Mouse (Mus musculus): Measurements from ENCODE around the gene Cd276.

Cd276 gene

DNA sequence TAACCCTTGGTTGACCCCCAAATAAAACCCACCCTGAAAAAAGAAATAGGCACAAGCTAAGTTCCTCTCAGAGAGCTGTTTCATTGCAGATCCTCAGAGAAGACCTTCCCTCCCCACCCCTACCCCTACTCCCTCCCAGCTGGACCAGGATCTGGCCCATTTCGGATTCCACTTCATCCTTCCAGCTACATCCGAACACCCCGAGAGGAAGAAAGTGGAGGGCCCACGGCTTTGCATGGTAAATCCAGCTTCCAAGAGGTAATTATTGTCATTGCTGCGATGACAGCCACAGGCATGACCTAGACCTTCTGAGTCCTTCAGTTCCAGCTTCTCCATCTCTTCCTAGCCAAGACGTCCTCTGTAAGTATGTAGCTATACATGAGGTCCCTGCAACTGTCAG, 4.3 kb downstream of the Cd276 start:
- no peak for DNase-seq

DNA sequence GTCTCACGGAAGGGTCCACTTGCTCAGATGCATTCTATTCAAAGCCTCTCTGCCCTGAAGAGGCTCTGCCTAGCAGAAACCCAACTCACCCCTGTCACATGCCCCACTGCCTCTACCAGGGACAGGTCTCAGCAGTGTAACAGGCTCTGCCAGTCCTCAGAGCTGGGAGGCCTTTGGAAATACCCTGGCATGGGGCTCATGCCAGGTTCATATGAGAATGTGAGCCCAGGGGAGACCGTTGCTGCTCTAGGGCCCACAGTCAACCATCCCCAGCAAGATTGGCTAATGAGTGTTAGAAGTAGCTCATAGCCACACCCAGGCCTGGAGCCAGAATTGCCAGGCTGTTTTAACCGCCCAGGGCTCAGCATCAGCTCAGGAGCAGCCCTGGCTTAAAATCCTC, 5.5 kb downstream of the Cd276 start:
- no peak for DNase-seq

DNA sequence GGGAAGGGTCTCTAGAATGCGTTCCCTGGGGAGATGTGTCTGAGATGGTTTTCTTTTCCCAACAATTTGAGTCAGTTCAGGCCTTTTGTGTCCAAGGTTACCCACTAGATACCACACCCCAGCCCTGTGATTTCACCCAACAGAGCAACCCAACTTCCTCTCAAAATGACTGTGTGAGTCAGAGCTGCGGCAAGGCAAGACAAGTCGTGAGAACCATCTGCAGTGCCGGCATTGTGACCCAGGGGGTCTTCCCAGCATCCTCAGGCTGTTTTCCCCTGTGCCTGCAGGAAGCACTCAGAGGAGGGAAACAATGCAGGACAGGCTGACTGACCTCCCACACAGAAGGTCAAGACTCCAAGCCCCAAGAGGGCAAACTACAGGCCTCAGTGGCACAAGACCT, 6.3 kb downstream of the Cd276 start:
- no peak for DNase-seq

DNA sequence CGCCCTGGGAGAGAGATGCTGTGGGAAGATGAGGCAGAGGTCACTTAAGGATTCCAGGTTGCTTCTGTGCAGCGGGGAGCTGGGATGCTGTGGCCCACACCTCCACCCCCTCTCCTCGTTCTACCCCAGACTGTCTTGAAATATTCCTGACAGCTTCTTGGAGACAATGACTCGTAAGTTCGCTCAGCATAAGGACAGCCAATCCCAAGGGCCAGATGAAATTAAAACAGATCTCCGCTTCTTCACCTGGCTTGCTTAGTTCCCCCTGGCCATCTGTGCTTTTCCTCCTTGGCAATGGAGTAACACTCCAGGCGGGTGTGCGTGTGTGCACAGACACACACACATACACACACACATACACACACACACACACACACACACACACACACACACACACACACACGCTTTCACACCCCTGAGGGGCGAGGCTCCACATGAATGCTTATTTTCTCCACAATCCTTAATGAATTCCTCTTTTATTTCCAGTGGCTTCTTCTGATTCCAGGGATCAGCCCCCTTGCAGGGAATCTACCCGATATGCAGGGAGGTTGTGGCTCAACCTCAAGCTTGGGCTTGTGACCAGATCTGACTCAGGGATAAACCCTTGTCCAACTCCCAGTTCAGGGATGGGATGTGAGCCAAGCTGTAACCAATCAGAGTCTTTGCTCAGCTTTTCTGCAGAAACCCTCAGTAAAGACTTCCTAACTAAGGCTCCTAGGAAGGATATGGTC, 8.4 kb downstream of the Cd276 start:
- no peak for DNase-seq

DNA sequence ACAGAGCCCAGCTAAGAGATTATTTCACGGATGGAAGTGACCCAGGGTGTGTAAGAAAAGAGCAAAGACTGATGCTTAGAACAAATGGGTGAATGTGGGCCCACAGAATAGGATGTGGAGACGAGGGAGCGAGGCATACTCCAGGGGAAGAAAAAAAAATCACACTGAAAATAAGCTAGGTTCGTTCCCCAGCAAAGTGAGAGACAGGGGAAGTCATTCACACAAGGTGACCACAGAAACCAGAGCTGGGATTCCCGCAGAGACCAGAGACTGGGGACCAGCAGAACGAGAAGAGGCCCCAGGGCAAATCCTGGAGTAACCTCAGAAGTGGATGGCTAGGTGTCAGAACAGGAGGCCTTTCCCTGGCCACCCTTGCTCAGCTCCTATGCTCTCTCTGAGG, 9.8 kb downstream of the Cd276 start:
- DNase-seq = no peak

DNA sequence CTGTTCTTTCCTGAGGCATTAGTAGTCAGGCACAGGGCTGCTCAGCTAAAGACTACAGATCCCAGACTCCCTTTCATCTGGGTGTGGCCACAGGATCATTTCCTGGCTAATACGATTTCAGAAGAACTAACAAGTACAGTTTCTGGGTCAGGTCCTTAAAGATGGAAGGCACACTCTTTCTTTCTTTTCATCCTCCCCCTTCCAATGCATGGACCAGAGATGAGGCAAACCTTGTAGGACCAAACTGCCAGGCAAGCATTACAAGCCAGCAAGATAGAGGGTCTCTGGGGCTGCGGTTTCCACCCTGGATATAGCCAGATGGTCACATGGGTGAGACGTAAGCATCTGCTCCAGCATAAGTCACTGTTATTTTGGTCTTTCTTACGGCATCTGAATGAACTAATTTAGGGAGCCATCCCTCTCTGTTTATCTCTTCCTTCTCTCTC, 10.3 kb downstream of the Cd276 start:
- DNase-seq = no peak

DNA sequence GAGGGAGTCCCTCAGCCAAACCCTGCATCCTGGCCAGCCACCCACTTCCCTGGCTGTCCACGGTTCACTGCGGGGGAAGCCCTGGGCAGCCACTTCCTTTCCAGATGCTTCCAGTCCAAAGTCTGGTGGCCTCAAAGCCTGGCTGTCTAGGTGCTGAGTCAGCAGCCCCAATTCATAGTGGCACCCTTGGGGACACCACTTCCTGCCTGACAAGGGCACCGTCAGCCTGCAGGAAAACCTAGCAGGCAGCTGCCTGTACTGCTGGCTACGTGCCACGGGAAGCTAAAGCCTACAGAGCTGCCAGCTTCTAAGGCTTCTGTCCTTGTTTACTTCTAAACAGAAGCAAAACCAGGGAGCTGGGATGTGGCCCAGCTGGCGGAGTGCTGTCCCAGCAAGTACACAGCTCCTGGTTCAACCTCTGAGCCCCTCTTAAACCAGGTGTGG, 13.3 kb downstream of the Cd276 start:
- DNase-seq = peak; percentile 62 to 73

DNA sequence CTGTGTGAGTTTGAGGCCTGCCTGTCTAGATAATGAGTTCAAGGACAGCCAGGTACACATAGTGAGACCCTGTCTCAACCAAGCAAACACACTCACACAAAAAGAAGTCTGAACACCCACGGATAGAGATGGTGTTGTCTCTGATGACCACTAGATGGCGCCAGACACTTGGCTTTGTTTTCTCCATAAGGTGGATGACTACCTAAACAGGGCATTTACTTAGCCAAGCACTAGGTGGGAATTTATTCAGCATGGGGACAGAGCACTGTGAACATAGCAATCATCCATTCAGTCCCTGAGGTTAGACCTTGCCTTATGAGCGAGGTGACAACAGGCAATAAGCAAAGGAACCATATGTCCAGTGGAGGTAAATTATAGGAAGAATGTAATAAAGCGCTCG, 15.4 kb downstream of the Cd276 start:
- DNase-seq = peak in 1 of 2 experiments; percentile 17

DNA sequence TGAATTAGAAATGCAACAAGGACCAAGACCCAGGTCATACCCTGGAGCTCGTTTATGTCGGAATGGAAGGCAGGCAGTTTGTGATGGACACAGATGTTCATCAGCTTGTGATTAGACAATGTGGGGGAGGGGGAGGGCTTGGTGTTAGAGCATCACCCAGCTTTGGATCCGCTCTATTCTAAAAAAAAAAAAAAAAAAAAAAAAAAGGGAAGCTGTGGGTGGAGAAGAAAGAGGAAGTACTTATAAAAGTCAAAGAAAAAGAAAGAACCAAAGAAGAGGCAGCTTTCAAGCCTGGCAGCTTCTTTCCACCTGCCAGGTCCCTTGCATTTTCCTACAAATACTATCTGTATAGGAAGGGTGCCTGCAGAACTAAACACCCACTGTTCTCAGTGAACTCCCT, 17.5 kb downstream of the Cd276 start:
- no peak for DNase-seq

DNA sequence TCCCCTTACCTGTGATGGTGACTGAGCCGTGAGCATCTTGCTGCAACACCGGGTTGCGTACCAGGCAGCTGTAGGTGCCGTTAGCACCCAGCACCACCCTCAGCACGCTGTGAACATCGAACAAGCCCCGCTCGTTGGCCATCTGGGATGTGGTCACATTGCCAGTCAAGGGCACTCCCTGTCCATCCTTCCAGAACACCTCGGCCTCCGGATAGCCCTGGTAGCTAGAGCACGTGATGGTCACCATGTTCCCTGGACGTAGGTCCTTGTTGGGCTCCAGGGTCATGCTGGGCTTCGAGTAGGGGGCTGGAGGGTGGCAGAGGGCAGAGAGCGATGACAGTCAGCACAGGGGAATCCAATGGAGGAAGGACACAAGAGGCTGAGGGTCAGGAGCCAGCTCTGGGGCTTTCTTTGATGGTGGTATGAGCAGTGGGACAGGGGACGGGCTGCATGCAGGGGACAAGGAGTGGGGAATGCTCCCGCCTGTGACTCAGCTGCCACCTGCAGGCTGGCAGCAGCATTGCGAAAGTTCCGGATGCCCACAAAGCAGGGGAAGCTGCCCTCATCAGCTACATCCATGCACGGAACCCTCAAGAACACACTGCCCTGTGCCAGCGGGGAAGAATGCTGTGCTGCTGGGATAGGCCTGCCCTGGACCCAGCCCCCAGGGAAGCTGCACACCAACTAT, 19.6 kb downstream of the Cd276 start:
- DNase-seq = peak; percentile 17 to 22

DNA sequence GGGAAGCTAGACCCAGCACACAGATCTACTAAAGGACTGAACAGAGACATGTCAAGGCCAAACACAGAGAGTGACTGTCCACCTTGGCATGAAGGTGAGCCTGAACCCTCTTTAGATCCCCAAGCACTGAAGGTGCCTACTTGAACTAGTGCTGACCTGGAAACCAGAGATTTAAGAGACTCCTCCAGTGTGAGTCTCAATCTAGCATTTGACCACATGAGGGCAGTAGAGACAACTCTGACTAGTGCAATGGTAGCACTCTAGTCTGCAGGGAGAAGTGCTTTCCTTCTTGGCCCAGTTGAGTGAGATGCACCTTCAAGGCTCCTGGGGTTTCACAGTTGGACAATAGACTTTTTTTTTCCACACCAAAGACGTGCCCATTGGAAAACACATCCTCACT, 20.5 kb downstream of the Cd276 start:
- DNase-seq = peak in 1 of 2 experiments; percentile 23

DNA sequence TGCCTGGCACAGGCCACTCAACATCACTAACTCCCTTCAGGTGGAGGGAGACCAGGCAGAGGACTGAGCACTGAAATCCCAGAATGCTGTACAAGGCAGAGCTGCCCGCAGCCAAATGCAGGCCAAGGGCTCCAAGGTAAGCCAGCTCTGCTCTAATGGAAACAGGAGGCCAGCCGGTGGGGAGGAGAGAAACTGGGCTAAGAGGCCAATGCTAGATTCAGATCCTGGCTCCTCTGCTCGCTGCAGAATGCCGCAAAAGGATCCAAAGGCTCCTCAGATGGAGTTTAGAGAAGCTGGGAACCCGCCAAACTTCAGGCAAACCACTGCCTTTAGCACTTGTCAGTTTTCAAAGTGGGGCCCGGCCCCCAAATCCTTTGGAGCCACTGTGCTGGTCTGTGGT, 21.9 kb downstream of the Cd276 start:
- no peak for DNase-seq

DNA sequence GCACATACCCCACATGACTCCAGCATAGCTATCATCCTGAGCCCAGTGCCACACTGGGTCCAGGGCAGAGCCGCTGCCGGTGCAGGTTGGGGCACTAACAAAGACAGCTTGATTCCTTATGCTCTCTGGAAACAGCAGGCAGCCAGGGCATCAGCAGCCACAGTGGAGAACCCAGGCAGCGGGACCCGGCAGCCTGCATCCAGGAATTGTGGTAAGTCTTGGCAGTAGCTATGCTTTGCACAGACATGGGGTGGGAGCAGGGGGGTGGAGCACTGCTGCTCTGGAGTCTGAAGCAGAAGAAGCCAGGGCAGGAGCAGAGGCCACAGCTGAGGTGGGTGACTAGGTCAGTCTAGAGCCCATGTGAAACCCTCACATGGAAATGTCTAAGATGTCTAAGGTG, 23.0 kb downstream of the Cd276 start:
- no peak for DNase-seq

DNA sequence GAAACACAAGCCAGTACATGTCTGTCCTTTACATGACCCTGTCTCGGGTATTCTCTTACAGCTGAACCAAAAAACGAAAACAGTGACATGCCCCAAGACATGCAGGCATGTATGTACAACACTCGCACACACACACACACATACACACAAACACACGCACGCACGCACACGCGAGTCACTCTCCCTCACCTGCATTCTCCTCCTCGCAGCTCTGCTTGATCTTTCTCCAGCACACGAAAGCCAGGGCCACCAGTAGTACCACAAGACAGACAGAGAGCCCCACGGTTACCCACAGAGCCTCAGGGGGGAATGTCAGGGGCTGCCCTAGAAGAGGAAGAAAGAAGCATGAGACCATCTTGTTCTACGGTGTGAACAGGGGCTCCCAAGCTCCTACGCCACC, 24.8 kb downstream of the Cd276 start:
- no peak for DNase-seq

DNA sequence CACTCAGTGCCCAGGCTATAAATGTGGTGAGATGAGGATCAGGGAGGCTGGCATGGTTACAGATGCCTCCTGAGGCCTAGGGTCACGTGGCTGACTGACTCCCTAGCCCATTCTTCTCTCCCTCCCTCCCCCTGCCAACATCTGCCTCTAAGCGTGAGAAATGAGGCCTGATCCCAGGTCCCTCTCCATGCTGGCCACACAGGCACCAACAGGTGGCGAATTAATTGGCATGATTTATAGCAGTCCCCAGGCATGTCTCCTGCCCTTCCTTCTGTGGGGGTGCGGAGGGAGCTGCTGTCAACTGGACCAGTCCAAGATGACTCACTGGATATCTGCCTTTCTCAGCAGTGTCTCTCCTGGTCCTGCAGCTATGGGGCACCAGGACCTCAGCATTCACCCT, 27.4 kb downstream of the Cd276 start:
- no peak for DNase-seq

DNA sequence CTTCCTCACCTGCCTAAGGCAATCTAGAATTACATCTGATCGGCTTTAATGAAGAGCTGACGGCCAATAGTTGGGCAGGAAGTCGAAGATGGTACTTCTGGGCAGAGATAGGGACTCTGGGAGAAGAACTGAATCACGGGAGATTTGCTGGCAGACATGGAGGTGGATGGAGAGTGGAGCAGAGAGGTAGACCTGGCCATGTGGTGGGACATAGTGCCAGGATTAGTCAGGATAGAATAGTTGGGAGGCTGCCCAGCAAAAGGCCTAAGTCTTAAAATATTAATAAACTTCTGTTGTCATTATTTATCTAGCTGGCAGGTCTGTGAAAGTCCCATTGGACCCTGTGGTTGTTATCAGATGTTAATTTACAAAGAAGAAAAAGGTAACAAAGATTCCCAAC, 30.1 kb downstream of the Cd276 start:
- DNase-seq = no peak

DNA sequence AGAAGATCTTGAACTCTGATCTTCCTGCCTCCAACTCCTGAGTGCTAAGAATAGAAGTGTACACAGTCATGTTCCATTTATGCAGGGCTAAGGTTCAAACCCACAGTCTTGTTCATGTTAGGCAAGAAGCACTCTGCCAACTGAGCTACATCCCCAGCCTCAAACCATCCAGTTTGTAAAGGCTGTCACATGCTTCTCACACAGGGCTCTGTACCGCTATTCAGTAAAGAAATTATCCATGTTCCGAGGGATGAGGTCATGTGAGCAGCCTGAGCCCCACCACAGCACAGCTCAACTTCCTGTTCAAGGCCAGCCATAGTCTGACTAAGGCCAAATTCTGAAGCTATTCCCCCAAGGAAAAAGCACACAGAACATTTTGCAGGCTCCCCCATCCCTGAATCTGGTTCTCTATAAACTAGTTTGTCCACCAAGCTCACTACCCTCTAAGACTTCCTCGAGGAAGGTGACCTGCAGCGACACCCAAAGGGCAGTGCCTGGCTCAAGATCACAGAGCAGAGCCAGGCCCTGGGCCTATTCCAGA, 33.3 kb downstream of the Cd276 start:
- no peak for DNase-seq

DNA sequence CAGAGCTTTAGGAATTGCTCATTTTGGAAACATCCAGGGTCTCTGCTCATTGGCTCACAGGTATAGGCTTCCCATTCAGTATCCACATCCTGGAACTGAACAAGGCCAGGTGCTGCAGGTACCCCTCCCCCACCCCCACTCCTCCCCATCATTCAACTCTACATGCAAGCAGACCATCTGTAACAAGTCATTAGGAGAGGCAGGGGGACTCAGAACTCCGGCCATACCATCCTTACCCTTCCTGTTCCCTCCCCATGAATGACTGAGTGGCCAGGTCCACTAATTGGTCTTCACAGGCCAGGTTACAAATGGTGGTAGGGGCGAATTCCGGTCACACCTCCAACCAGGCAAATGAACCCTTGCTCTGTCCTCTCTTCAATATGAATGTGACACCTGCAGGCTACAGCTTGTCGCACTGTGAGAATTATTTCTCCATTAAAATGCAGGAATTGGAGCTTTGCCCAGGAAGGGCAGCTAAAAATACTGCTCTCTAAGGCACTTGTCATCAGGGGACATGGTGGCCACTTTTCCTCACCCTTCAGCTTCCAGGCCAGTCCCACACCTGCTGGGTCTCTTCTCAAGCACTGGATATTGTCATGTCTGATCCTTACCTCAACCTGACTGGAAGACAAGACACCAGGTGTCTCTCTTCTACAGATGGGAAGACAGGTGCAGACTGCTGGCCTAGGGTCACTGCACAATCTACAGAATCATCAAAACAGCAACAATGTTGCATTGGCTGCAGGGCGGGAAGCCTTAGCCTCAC, 34.2 kb downstream of the Cd276 start:
- DNase-seq = no peak

DNA sequence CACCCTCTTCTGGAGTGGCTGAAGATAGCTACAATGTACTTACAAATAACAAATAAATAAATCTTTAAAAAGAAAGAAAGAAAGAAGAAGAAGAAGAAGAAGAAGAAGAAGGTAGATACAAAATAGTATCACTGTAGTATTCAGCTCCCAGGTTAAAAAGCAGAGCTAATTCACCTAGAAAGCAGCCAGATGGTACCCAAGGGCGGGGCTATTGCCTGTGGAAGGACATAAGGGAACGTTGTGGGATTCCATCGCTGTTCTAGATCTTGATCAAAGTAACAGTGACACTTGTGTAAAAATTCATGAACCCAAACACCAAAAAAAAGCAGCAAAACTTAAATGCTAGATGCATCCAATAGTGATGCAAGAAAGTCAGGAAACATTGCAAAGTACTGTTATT, 35.3 kb downstream of the Cd276 start:
- DNase-seq = no peak

DNA sequence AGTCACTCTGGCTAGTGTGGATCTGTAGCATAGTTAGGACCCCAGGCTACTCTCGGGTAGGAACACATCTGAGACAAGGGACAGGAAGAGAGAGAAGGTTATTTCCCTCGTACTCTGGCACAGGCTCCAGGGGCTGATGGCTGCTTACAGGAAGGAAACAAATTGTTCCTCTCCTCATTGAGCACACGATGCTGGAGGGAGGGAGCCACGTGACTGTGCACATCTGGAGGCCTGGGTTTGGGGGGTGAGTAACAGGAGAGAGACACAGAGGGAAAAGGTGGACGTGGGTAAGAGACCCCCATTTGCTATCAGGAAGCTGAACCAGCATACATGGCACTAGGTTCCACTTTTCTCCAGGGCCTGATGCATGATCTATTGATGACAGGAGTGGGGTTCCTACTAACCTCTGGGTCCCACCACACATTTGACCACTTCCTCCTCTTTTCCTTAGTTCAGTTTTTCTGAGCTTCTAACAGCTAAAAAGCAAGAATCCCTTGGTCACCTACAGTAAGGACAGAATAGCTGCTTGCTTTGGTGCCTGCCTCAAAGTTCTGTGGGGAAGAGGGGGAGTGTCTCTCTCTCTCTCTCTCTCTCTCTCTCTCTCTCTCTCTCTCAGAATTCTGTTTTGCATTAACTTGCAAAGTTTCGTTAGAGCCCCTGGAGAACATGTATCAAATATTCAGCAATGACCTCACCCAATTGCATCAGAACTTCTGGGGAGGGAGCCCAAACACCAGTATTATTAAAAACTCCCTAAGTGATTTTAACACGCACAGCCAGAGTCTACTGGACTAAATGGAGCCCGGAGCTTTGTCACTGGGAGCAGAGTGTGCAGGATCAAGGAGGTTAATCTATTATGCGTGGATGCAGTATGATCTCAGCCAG, 37.1 kb downstream of the Cd276 start:
- DNase-seq = peak in 1 of 2 experiments; percentile 28

DNA sequence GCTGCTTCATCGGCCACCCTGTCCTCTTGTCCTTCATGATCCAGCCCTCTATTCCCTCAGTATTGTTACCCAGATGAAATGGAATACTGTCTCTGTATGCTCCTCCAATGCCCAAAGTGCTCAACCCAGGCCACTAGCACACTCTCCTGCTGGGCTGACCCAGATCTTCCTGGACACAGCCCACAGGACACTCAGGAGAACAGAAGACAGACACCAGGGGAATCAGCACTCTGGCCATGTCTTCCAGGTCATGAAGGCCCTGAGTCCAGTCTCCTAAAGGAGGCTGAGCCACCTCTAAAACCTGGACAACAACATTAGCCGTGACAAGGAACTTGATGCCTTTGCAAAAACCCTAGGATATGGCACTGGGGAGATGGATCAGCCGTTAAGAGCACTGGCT, 38.8 kb downstream of the Cd276 start:
- DNase-seq = no peak

DNA sequence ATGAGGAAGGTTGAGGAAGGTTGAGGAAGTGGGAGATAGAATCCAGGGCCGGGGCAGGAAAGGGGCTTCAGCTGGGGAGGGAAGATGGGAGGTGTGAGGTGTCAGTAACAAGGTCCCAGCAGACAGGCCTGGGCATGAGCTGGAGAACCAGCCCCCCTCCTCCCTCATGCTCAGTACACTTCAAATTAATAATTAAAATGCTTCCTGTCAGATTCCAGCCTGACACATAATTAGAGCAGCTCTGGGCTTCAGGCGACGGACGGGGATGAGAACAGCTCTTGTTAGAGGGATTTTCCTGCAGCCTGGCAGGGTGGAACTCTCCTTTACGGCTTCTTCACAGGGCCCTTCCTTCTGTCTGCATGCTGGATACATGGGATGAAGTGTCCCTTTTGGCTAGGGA, 41.5 kb downstream of the Cd276 start:
- DNase-seq = no peak

DNA sequence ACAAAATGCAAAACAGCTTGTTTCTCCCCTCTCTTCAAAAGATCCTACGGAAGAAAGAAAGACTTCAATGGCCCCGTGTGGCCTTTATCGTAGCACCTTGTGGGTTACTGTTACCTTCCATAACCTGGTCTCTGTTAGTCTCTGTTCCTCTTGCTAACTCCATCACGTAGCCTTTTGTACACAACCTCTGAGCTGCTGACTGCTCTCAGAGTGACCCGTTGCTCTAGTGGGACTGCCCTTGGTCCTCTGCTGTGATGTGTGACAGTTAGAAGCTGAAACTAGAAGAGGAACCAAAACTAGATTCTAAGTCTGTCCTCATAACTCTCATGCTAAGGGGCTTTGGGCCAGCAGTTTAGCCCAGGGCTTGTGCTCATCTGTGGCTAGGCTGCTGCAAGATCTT, 44.8 kb downstream of the Cd276 start:
- no peak for DNase-seq

Measured in thymus, adult 18-20 months (tissue).